Mouse (Mus musculus): Measurements from ENCODE around the gene Cdk5r1. TPM values are rescaled to one million over a fixed set of nuclear protein-coding genes. Genes with fewer than 3 reads are reported as not detected.

Cdk5r1 gene
- 68.7 and 69.3 TPM in 2 replicates for polyA plus RNA-seq (2015; fragmentation: Nextera tagmentation; extraction: Ambion mirVana)

DNA sequence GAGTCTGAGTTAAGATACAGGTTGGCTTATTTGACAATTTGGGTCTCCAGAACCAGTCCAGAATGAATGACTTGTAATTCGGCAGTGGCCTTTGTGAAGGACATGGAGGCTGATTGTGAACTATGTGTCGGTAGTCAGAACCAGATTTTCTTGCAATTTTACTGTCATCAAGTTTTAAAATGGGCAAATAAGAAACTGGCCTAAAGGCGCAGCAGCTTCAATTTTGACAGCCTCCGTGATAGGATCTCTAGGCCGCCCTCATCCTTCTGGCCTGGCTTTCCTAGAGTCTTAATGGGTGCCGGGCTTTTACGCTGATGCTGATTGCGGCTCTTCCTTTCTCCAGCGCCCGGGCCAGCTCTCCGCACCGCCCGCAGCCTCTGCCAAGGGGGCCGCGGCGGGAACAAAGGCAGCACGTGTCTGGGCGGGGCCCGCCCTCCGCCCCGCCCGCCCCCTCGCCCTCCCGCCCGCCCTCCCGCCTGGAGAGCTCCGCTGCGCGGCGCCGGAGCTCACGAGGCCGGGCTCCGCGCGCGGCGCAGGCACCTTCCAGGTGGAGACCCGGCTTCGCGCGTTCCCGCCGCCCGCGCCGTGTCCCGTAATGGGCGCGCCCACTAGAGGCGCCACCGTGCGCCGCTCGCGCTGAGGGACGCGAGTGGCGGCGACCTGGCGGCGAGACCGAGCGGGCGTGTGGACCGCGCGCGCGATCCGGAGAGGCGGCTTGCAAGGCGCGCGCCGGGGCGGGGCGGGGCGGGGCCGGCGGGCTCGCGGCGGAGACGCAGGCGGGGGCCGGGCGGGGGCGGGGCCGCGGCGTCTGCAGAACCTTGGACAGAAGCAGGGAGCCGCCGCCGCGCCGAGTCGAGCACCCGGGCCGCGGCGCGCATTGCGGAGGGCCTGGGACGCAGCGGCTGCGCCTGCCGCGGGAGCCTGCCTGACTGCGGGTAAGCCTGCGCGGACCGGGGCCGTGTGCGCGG lies at the start of gene Cdk5r1:
Gene Cdk5r1 (plus strand): TSS at position 802 of the 968 bp plus-strand sequence.

DNA sequence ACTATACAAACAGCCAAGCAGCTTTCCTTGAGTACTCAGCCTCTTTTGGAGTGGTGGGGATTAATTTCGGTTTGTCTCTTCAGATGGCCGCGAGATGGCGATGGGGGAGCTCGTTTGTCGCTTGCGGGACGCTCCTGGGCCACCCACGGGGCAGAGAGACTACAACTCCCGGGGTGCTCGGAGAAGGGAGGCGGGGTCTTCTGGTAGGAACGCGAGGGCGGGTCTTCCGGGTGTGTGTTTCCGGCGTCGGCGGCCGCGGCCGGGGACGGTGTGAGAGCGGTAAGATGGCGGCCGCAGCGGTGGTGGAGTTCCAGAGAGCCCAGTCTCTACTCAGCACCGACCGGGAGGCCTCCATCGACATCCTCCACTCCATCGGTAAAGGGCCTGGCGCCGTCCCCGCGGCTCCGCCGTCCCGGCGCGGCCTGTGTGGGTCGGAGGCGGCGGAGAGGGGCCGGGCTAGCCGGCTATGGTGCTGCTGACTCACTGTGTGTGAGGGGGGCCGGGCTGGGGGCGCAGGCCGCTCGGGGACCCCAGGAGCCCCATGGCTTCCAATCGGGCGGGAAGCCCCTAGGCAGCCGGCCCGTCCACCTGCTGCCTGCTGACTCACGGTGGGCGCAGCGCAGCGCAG lies 48.3 kb upstream of the Cdk5r1 start, which contains the start of gene Psmd11:
Gene Psmd11 (plus strand): TSS at position 235 of the 628 bp plus-strand sequence.

Other genes with a start within 250 kb of the Cdk5r1 start
- 5.1 and 5.7 TPM in 2 replicates for gene Rhbdl3, start 176.1 kb upstream of the Cdk5r1 start, polyA plus RNA-seq (2015; fragmentation: Nextera tagmentation; extraction: Ambion mirVana)
- 42.0 and 42.7 TPM in 2 replicates for gene 5730455P16Rik, start 99.0 kb upstream of the Cdk5r1 start, polyA plus RNA-seq (2015; fragmentation: Nextera tagmentation; extraction: Ambion mirVana)
- 128 and 129 TPM in 2 replicates for gene Zfp207, start 93.7 kb upstream of the Cdk5r1 start, polyA plus RNA-seq (2015; fragmentation: Nextera tagmentation; extraction: Ambion mirVana)
- 237 and 241 TPM in 2 replicates for gene Psmd11, start 48.4 kb upstream of the Cdk5r1 start, polyA plus RNA-seq (2015; fragmentation: Nextera tagmentation; extraction: Ambion mirVana)